Mouse (Mus musculus) neural tube, embryonic 10.5 days (tissue): ENCODE measurements around the gene Zbtb3.

Experiments
- DNase-seq: peaks from one replicate; pipeline ENCODE4 v3.0.0-alpha.2; 2017; ENCODE audit warnings: low spot score; ENCODE audit errors: extremely low spot score

Gene Zbtb3

GRCm38 (mm10) chr19:8839908-8840791 is 37.8 kb downstream of the Zbtb3 start:
- no peak for DNase-seq

- no peak for DNase-seq
Measured at GRCm38 (mm10) chr19:8841012-8841411, 38.7 kb downstream of the Zbtb3 start.

- no peak for DNase-seq
Measured at GRCm38 (mm10) chr19:8842961-8843360, 40.6 kb downstream of the Zbtb3 start.

- DNase-seq = peak; percentile 70
Measured at GRCm38 (mm10) chr19:8844371-8845129, 42.2 kb downstream of the Zbtb3 start.

- no peak for DNase-seq
Measured at GRCm38 (mm10) chr19:8848356-8848755, 46.0 kb downstream of the Zbtb3 start.

- DNase-seq = no peak
Measured at GRCm38 (mm10) chr19:8850402-8850901, 48.1 kb downstream of the Zbtb3 start, which contains the start of gene Lrrn4cl. Lrrn4cl (plus strand) TSS chr19:8850768.

- no peak for DNase-seq
Measured at GRCm38 (mm10) chr19:8851639-8852038, 49.3 kb downstream of the Zbtb3 start.

GRCm38 (mm10) chr19:8852236-8852928 is 50.0 kb downstream of the Zbtb3 start:
- DNase-seq = no peak

GRCm38 (mm10) chr19:8853117-8853516 is 50.8 kb downstream of the Zbtb3 start:
- no peak for DNase-seq
